Mouse (Mus musculus): Measurements from ENCODE around the gene Tmem135.

DNA sequence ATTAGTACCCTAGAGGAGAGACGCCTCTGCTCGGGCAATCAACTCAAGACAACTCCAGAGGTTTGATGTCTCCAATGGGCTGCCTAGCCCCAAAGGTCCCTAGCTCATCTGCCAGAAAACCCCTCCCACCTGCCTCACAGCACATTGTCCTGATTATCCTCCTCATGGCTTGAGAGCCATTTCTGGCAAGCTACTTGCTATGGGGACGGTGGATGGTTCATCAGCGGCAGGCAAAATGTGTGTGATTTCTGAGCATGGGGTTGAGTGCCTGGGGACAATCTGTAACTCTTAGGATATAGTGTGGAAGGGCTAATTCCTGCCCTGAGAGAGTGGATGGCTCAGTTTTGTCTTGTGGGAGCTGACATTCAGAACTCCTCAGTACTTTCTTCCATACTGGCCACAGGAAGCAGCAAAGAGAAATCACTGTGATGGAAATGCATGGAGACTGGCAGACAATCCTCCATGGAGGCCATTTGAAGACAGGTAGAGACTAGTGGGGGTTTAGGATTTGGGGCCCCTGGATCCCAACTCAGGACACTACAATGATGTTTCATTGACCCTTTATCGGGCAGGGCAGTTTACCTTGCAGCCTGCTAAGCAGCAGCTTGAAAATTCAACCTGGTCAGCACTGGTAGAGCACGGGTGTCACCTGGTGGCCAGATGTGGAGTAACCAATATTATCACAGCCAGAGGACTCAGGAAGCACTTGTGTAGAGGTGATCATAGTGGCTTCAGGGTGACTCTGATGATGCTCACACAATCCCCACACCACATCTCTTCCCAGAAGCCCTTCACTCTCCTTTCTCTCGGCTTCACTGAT lies 277.7 kb downstream of the Tmem135 start:
- TF ChIP-seq CTCF (IDR thresholded peaks at IDR 0.05; ENCODE audit: control insufficient read depth, insufficient read depth, low read length) (peak; percentile 74), POLR2A (IDR thresholded peaks at IDR 0.05; ENCODE audit: borderline replicate concordance, control insufficient read depth, low read depth, low read length) (no peak)

Measured in bone marrow, adult 2 months (tissue).